Mouse (Mus musculus) kidney, embryonic 14.5 days (tissue): ENCODE measurements around the gene Lekr1. TPM values are rescaled to one million over a fixed set of nuclear protein-coding genes. Genes with fewer than 3 reads are reported as not detected.

Experiments used
- ATAC-seq: fragments of 200-750 bp; cut with Nextera tagmentation; 2 replicates; pipeline ENCODE4 v1.8.0; 2017; ENCODE audit warnings: moderate number of reproducible peaks, mild to moderate bottlenecking, moderate TSS enrichment, moderate library complexity; ENCODE audit not compliant: low FRiP score, low TSS enrichment
- H3K27ac ChIP-seq: fragments of 300-500 bp; sonication (generic); 2 replicates; pipeline ENCODE4 v1.5.1; 2014; ENCODE audit warnings: low read depth, mild to moderate bottlenecking, low read length, moderate library complexity, mixed read lengths
- H3K27me3 ChIP-seq: fragments of 300-500 bp; sonication (generic); 2 replicates; pipeline ENCODE4 v1.6.1; 2014; ENCODE audit warnings: mild to moderate bottlenecking, low read length; ENCODE audit not compliant: control insufficient read depth, insufficient read depth
- H3K36me3 ChIP-seq: fragments of 300-500 bp; sonication (generic); 2 replicates; pipeline ENCODE4 v1.6.1; 2014; ENCODE audit warnings: low read length, mixed read lengths; ENCODE audit not compliant: control insufficient read depth, insufficient read depth
- H3K4me1 ChIP-seq: fragments of 300-500 bp; sonication (generic); 2 replicates; pipeline ENCODE4 v1.6.1; 2014; ENCODE audit warnings: low read length, mixed read lengths; ENCODE audit not compliant: control insufficient read depth, insufficient read depth
- H3K4me2 ChIP-seq: fragments of 300-500 bp; sonication (generic); replicated peaks from 2 replicates; pipeline ENCODE4 v1.6.1; 2014; ENCODE audit warnings: low read depth, mild to moderate bottlenecking, low read length
- H3K4me3 ChIP-seq: fragments of 300-500 bp; sonication (generic); 2 replicates; pipeline ENCODE4 v1.5.1; 2014; ENCODE audit warnings: mild to moderate bottlenecking, low read length
- H3K9ac ChIP-seq: fragments of 300-500 bp; sonication (generic); 2 replicates; pipeline ENCODE4 v1.6.1; 2014; ENCODE audit warnings: low read depth, mild to moderate bottlenecking, low read length, moderate library complexity
- H3K9me3 ChIP-seq: fragments of 300-500 bp; sonication (generic); 2 replicates; pipeline ENCODE4 v1.6.1; 2016; ENCODE audit warnings: low read length; ENCODE audit not compliant: control insufficient read depth
- WGBS: fragments of 180-500 bp; shearing (Covaris S2); extraction: QIAGEN DNeasy Blood & Tissue Kit; methylation state at CpG from one replicate; pipeline ENCODE4 v1.1.7; 2014; 5-methylcytosine and 5-hydroxymethylcytosine counted together
- polyA plus RNA-seq: library from polyadenylated mRNA; unstranded; fragments of >200 nt; fragmentation: Nextera tagmentation; extraction: Ambion mirVana; gene quantifications from 2 replicates; pipeline ENCODE4 v1.2.1, GENCODE M21; 2014

Lekr1 gene
- polyA plus RNA-seq: 7.2 and 8.7 TPM in 2 replicates

DNA sequence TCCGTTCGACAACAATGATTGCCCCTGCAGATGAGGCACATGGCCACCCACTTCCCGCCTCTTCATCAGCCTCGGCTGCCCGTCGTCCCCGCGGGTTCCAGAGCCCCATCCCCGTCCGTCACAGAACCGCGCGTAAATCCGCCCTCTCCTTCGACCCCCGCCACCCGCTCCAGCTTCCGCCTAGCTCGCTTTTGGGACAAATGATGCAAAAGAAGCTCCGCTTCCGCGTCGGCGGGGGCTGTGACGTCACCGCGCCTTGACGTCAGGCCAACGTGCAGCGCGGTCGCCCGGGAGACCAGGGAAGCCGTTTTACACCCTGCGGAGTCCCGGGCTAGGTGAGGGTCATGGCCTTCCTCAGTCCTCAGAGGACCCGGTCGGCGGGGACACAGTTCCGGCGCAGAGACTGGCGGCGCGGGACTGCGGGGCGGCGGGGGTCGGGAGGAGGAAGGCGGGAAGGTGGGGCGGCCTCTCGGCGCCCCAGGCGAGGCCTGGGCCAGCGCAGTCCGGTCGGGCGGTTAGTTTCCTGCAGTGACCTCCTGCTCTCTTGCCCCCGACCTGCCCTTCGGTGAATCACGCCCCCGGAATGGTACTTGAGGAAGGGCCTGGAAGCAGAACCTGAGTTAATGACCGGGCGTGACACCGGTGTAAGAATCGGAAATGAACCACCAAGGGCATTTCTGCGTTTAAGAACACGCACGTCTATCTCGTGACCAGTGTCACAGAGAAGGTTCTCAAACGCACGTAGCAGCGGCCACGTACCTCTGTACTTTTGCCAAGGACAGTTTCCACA lies at the start of gene Lekr1:
TSS of gene Lekr1 (plus strand) at position 252 of the 790 bp plus-strand sequence.
- ATAC-seq: peak; percentile 93
- Histone ChIP-seq H3K36me3 (no peaks in the 10 kb centered on the region), H3K4me3 (peak within 1 kb of the TSS; percentile 65), H3K9ac (peak within 1 kb of the TSS; percentile 55), H3K4me2 (peak within 1 kb of the TSS; percentile 65), H3K4me1 (0 out of 2 replicates have a peak, but pooled peaks cover 4% of the 10 kb centered on the region), H3K27ac (peak within 1 kb of the TSS; percentile 57), H3K9me3 (no peaks in the 10 kb centered on the region), H3K27me3 (no peaks in the 10 kb centered on the region)
- 1% methylated on average over 65 of the region's 73 CpGs for WGBS

DNA sequence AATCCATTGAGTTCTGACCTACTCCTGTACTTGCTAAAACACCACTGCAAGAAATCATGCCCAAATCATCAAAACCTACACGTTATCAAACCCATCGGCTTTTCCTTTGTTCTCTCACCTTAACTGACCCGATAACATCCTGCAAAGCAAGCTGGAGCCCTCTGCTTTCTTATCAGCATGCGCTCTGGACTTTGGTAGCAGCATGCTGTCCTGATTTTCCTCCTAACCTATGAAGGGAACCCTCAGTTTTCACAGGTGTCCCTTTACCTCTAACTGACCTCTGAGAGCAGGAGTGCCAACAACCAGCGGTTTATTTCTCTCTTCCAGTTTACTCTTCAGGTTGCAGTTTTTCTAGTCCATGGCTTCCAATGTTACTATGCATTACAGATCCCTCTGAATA lies 48.5 kb upstream of the Lekr1 start:
- 80% methylated on average over 5 of the region's 5 CpGs for WGBS
- no peak overlapping the region for H3K4me3 ChIP-seq
- H3K4me1 ChIP-seq: no peaks in the 10 kb centered on the region
- H3K4me2 ChIP-seq: no peak overlapping the region
- no peaks in the 10 kb centered on the region for H3K27me3 ChIP-seq
- no peak for ATAC-seq
- no peaks in the 10 kb centered on the region for H3K9me3 ChIP-seq
- H3K27ac ChIP-seq: no peak overlapping the region
- no peak overlapping the region for H3K9ac ChIP-seq
- no peaks in the 10 kb centered on the region for H3K36me3 ChIP-seq

DNA sequence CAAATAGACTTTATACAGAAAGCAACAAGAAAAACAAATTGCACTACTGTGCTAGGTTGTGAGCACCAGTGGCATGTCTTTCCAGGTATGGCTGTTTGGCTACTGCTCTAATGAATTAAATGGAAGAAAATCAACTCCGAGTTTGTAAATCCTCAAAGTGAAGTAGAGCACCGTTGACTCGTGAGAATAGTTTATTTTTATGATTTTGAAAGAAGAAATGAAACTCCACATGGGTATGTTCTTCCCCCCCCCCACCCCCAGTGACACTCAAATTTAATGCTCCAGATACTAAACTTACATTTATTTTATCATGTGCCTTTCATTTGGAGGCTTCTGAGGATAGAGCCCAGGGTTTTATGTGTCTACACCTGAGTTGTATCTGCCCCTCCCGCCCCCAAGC lies 46.7 kb upstream of the Lekr1 start:
- no peak for ATAC-seq
- no peak overlapping the region for H3K4me2 ChIP-seq
- H3K36me3 ChIP-seq: no peaks in the 10 kb centered on the region
- WGBS: 93% methylated on average over 4 of the region's 4 CpGs
- no peak overlapping the region for H3K9ac ChIP-seq
- H3K4me1 ChIP-seq: no peaks in the 10 kb centered on the region
- no peaks in the 10 kb centered on the region for H3K9me3 ChIP-seq
- H3K27me3 ChIP-seq: no peaks in the 10 kb centered on the region
- no peak overlapping the region for H3K4me3 ChIP-seq
- no peak overlapping the region for H3K27ac ChIP-seq

DNA sequence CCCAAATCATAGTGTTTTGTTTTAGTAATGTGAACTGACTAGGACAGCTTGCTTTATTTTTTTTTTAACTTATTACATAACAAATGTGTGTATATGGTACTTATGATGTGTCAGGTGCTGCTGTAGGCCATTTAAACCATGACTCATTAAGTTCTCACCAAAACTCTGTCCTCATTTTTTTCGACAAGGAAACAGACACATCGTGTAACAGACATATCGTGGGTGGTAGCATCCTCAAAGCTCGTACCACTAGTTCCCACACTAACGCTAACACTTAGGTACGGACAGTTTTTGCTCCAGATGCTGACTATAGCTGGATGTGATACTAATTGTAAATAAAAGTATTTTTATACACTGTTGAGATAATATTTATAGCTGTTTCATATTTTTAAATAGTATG lies 43.0 kb upstream of the Lekr1 start:
- no peaks in the 10 kb centered on the region for H3K9me3 ChIP-seq

DNA sequence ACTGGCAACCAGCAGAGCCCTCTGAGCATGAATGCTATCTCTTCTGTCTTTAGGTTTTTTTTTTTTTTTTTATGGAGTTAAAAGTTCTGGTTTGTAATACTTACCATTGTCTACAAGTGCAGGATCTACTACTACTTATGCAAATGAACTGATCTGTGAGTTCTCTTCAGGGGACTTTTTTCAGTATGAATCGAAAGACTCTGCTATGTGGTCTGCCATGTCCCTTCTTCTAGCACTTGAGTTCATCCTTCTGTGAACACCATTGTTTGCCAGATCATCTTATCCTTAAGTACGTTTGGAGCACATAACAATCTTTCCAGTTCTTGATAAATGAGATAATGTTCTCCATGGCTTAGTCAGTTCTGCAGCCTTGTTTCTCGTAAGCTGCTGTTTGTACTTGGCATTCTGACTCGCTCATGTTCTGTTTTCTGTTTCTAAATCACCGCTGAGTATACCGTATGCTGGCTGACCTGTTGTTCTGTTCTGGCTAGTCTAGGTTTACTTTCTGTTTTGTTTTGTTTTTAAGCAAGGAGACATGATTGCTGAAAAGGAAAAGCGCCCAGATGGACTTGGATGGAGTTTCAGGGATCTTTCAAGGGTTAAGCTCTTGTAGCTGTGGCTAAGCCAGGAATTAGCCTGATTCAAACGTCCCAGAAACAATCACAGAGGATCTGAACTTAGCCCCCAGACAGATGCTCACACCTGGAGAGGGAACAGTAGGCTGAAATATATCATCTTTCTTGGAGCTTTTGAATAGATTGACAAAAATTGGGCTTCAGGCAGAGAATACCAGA lies 40.3 kb upstream of the Lekr1 start:
- no peak overlapping the region for H3K4me3 ChIP-seq
- no peak overlapping the region for H3K4me2 ChIP-seq
- H3K9me3 ChIP-seq: no peaks in the 10 kb centered on the region
- H3K36me3 ChIP-seq: no peaks in the 10 kb centered on the region
- H3K27ac ChIP-seq: no peak overlapping the region
- no peak overlapping the region for H3K9ac ChIP-seq
- ATAC-seq: no peak
- no peaks in the 10 kb centered on the region for H3K4me1 ChIP-seq
- H3K27me3 ChIP-seq: no peaks in the 10 kb centered on the region
- WGBS: 68% methylated on average over 8 of the region's 8 CpGs

More for the DNA sequence above, 43.0 kb upstream of the Lekr1 start:
- Histone ChIP-seq H3K4me2 (no peak overlapping the region), H3K27me3 (no peaks in the 10 kb centered on the region), H3K4me1 (no peaks in the 10 kb centered on the region), H3K27ac (no peak overlapping the region), H3K4me3 (no peak overlapping the region), H3K9ac (no peak overlapping the region), H3K36me3 (no peaks in the 10 kb centered on the region)
- ATAC-seq: no peak
- WGBS: 95% methylated on average over 6 of the region's 6 CpGs

DNA sequence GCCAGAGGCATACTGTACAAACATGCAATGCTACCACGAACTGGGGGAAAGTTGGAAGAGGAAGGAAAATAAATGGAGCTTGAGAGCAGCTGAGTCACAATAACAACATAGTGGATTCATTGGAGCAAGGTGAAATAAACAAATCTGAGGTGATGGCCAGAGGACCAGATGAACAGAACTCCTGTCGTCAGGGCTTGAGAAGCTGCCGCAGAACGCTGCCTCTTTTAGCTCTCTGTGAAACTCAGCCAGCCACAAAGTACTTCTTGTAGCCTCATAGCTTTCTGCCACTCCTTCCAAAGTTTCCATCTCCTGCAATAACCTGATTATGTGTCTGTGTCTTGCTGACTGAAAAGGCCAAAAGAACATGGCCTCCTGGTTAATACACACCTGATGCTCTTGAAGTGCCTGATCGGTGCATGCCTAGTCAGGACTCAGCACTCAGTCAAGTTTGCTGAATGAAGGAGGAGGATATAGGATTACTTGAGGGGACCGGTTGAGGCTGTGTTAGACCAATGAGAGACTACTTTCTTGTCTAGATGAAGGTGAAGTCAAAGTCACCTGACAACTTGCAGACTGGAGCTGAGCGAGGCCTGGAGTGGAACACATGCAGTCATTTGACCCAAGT lies 39.6 kb upstream of the Lekr1 start:
- no peaks in the 10 kb centered on the region for H3K27me3 ChIP-seq
- H3K36me3 ChIP-seq: no peaks in the 10 kb centered on the region
- no peak overlapping the region for H3K9ac ChIP-seq
- WGBS: 78% methylated on average over 7 of the region's 7 CpGs
- no peak overlapping the region for H3K4me3 ChIP-seq
- no peaks in the 10 kb centered on the region for H3K4me1 ChIP-seq
- H3K4me2 ChIP-seq: no peak overlapping the region
- ATAC-seq: no peak
- H3K27ac ChIP-seq: no peak overlapping the region
- no peaks in the 10 kb centered on the region for H3K9me3 ChIP-seq

DNA sequence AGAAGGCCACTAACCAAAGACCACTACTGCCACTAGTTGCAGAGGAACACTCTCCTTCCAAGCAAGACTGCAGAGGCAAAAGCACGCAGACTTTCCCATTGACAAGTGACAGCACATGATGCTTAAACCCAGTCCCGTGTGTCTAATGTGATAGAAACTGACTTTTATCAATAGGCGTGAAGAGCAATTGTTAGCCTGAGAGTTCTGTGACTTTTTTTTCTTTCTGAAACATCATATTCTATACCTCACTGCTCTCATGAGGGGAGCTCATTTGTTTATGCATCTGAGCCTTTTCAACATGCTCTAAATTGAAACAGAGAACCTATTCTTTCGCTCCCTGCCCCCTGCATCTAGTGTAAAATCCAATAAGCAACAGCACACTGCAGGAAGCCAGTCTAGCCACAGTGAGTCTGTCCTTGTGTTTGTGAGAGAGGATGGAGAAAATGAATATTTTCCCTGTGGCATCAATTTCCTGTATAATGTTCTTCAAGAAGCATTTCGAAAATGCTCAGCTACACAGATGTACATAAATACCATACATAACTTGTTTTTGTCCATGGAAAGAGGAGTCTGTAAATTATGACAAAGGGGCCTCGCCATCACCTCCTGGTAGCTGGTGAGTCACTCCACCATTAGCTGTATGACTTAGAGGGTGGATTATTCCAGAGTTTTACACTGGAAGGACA lies 38.9 kb upstream of the Lekr1 start:
- WGBS: 87% methylated on average over 6 of the region's 6 CpGs
- no peak overlapping the region for H3K9ac ChIP-seq
- no peak overlapping the region for H3K27ac ChIP-seq
- H3K36me3 ChIP-seq: no peaks in the 10 kb centered on the region
- H3K27me3 ChIP-seq: no peaks in the 10 kb centered on the region
- no peak overlapping the region for H3K4me3 ChIP-seq
- no peak for ATAC-seq
- H3K4me1 ChIP-seq: no peaks in the 10 kb centered on the region
- H3K9me3 ChIP-seq: no peaks in the 10 kb centered on the region
- no peak overlapping the region for H3K4me2 ChIP-seq

DNA sequence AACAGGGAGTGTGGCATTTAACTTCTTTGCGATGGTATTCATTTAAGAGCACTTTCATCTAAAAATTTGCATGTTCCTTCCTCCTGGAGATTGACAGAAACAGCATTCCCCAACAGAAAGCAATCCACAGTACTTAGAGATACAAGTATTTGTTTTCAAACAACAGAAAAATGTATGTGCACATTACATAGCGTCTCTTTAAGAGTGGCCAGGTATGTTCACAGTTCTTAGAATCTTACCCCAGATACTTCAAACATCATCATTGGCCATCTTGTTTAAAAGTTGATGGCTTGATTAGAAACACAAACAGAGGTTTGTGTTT lies 38.4 kb upstream of the Lekr1 start:
- Histone ChIP-seq H3K9me3 (no peaks in the 10 kb centered on the region), H3K4me1 (no peaks in the 10 kb centered on the region), H3K9ac (no peak overlapping the region), H3K4me3 (no peak overlapping the region), H3K27ac (no peak overlapping the region), H3K4me2 (no peak overlapping the region), H3K36me3 (no peaks in the 10 kb centered on the region), H3K27me3 (no peaks in the 10 kb centered on the region)
- ATAC-seq: no peak
- WGBS: 94% methylated on average over 2 of the region's 2 CpGs
